Mouse (Mus musculus) midbrain, embryonic 13.5 days (tissue): ENCODE results near the gene Elovl5. TPM values are rescaled to one million over a fixed set of nuclear protein-coding genes. Genes with fewer than 3 reads are reported as not detected.
A peak's percentile ranks its signal among the peaks of the same experiment; 100 is the strongest.

Source experiments
- ATAC-seq: fragments of 200-750 bp; cut with Nextera tagmentation; 2 replicates; pipeline ENCODE4 v1.8.0; 2017; ENCODE audit warnings: mild to moderate bottlenecking, moderate TSS enrichment, moderate library complexity
- H3K27ac ChIP-seq: fragments of 300-500 bp; sonication (generic); 2 replicates; pipeline ENCODE4 v1.5.1; 2015; ENCODE audit warnings: inconsistent platforms, mild to moderate bottlenecking, moderate library complexity
- H3K27me3 ChIP-seq: fragments of 300-500 bp; sonication (generic); 2 replicates; pipeline ENCODE4 v1.6.1; 2015; ENCODE audit warnings: mild to moderate bottlenecking, inconsistent platforms
- H3K36me3 ChIP-seq: fragments of 300-500 bp; sonication (generic); 2 replicates; pipeline ENCODE4 v1.6.1; 2015; ENCODE audit warnings: mild to moderate bottlenecking, inconsistent platforms
- H3K4me1 ChIP-seq: fragments of 300-500 bp; sonication (generic); replicated peaks from 2 replicates; pipeline ENCODE4 v1.6.1; 2015; ENCODE audit warnings: inconsistent platforms
- H3K4me2 ChIP-seq: fragments of 300-500 bp; sonication (generic); replicated peaks from 2 replicates; pipeline ENCODE4 v1.6.1; 2015; ENCODE audit warnings: moderate library complexity, mild to moderate bottlenecking, inconsistent platforms
- H3K4me3 ChIP-seq: fragments of 300-500 bp; sonication (generic); replicated peaks from 2 replicates; pipeline ENCODE4 v1.5.1; 2015; ENCODE audit warnings: mild to moderate bottlenecking, inconsistent platforms
- H3K9ac ChIP-seq: fragments of 300-500 bp; sonication (generic); replicated peaks from 2 replicates; pipeline ENCODE4 v1.6.1; 2015; ENCODE audit warnings: mild to moderate bottlenecking, inconsistent platforms
- H3K9me3 ChIP-seq: fragments of 300-500 bp; sonication (generic); 2 replicates; pipeline ENCODE4 v1.6.1; 2016; ENCODE audit warnings: mild to moderate bottlenecking, inconsistent platforms
- WGBS: fragments of 180-500 bp; shearing (Covaris S2); methylation state at CpG from one replicate; pipeline ENCODE4 v1.1.7; 2015; 5-methylcytosine and 5-hydroxymethylcytosine counted together
- polyA plus RNA-seq: library from polyadenylated mRNA; unstranded; fragments of >200 nt; fragmentation: Nextera tagmentation; extraction: Ambion mirVana; gene quantifications from 2 replicates; pipeline ENCODE4 v1.2.1, GENCODE M21; 2015

Elovl5 gene
- 53.4 and 55.1 TPM in 2 replicates for polyA plus RNA-seq

- no peaks in the 10 kb centered on the region for H3K36me3 ChIP-seq
- peaks cover 38% of the 10 kb centered on the region for H3K4me1 ChIP-seq
- peak within 1 kb of the TSS; percentile 94 for H3K27ac ChIP-seq
- peak; percentile 94 for ATAC-seq
- WGBS, result under 1% methylated on average over 41 of the region's 42 CpGs
- peak within 1 kb of the TSS; percentile 85 for H3K9ac ChIP-seq
- peak within 1 kb of the TSS; percentile 89 for H3K4me2 ChIP-seq
- H3K9me3 ChIP-seq, result no peaks in the 10 kb centered on the region
- no peaks in the 10 kb centered on the region for H3K27me3 ChIP-seq
- H3K4me3 ChIP-seq, result peak within 1 kb of the TSS; percentile 89
These were observed at the start of gene Elovl5 for GRCm38 (mm10) chr9:77917074-77917621. Elovl5 (plus strand) TSS chr9:77917364.

- Histone ChIP-seq H3K4me1 (no peaks in the 10 kb centered on the region), H3K4me3 (no peak overlapping the region), H3K36me3 (no peaks in the 10 kb centered on the region), H3K9me3 (no peaks in the 10 kb centered on the region), H3K27me3 (no peaks in the 10 kb centered on the region), H3K9ac (no peak overlapping the region), H3K27ac (no peak overlapping the region), H3K4me2 (no peak overlapping the region)
- ATAC-seq, result no peak
- WGBS, result 83% methylated on average over 4 of the region's 4 CpGs
These were observed 25.7 kb upstream of the Elovl5 start for GRCm38 (mm10) chr9:77891501-77891900.

GRCm38 (mm10) chr9:77898551-77898950, 18.6 kb upstream of the Elovl5 start:
- H3K4me3 ChIP-seq, result no peak overlapping the region
- WGBS, result 82% methylated on average over 7 of the region's 7 CpGs
- no peaks in the 10 kb centered on the region for H3K9me3 ChIP-seq
- no peaks in the 10 kb centered on the region for H3K36me3 ChIP-seq
- no peaks in the 10 kb centered on the region for H3K4me1 ChIP-seq
- no peak overlapping the region for H3K27ac ChIP-seq
- H3K9ac ChIP-seq, result no peak overlapping the region
- no peak for ATAC-seq
- no peak overlapping the region for H3K4me2 ChIP-seq
- H3K27me3 ChIP-seq, result no peaks in the 10 kb centered on the region

- peaks cover under 1% of the 10 kb centered on the region; the same call in 1 of the 2 replicates for H3K4me1 ChIP-seq
- ATAC-seq, result no peak
- no peaks in the 10 kb centered on the region for H3K27me3 ChIP-seq
- H3K27ac ChIP-seq, result no peak overlapping the region
- H3K4me2 ChIP-seq, result no peak overlapping the region
- no peak overlapping the region for H3K4me3 ChIP-seq
- WGBS, result 90% methylated on average over 2 of the region's 2 CpGs
- H3K9me3 ChIP-seq, result no peaks in the 10 kb centered on the region
- H3K36me3 ChIP-seq, result no peaks in the 10 kb centered on the region
- no peak overlapping the region for H3K9ac ChIP-seq
These were observed 13.0 kb upstream of the Elovl5 start for GRCm38 (mm10) chr9:77904133-77904532.

- peak overlapping the region; percentile 66 for H3K4me2 ChIP-seq
- peak overlapping the region; percentile 93 for H3K27ac ChIP-seq
- no peak; the same call in 1 of the 2 replicates for ATAC-seq
- peak overlapping the region; percentile 69 for H3K4me3 ChIP-seq
- H3K9me3 ChIP-seq, result no peaks in the 10 kb centered on the region
- H3K27me3 ChIP-seq, result no peaks in the 10 kb centered on the region
- WGBS, result 15% methylated on average over 10 of the region's 10 CpGs
- H3K9ac ChIP-seq, result peak overlapping the region; percentile 82
- peaks cover 26% of the 10 kb centered on the region for H3K4me1 ChIP-seq
- H3K36me3 ChIP-seq, result no peaks in the 10 kb centered on the region
These were observed 7.4 kb upstream of the Elovl5 start for GRCm38 (mm10) chr9:77909572-77910269.

GRCm38 (mm10) chr9:77910270-77911240, 6.6 kb upstream of the Elovl5 start:
- Histone ChIP-seq H3K36me3 (no peaks in the 10 kb centered on the region), H3K4me1 (peaks cover 26% of the 10 kb centered on the region), H3K27ac (peak overlapping the region; percentile 93), H3K27me3 (no peaks in the 10 kb centered on the region), H3K4me3 (peak overlapping the region; percentile 69), H3K9me3 (no peaks in the 10 kb centered on the region), H3K9ac (peak overlapping the region; percentile 82), H3K4me2 (peak overlapping the region; percentile 66)
- WGBS, result under 1% methylated on average over 58 of the region's 68 CpGs
- ATAC-seq, result peak; percentile 98

- Histone ChIP-seq H3K27ac (no peak overlapping the region), H3K4me1 (peaks cover 28% of the 10 kb centered on the region), H3K4me3 (peak overlapping the region; percentile 69), H3K9ac (peak overlapping the region; percentile 82; the same call in 1 of the 2 replicates), H3K4me2 (peak overlapping the region; percentile 66), H3K27me3 (no peaks in the 10 kb centered on the region), H3K36me3 (no peaks in the 10 kb centered on the region), H3K9me3 (no peaks in the 10 kb centered on the region)
- WGBS, result 52% methylated on average over 7 of the region's 7 CpGs
- ATAC-seq, result no peak
These were observed 5.5 kb upstream of the Elovl5 start for GRCm38 (mm10) chr9:77911508-77912229.

GRCm38 (mm10) chr9:77912246-77912645, 4.9 kb upstream of the Elovl5 start:
- 87% methylated on average over 6 of the region's 6 CpGs for WGBS
- no peak overlapping the region for H3K4me2 ChIP-seq
- ATAC-seq, result no peak
- no peak overlapping the region for H3K9ac ChIP-seq
- no peak overlapping the region for H3K27ac ChIP-seq
- H3K4me1 ChIP-seq, result peaks cover 31% of the 10 kb centered on the region
- H3K9me3 ChIP-seq, result no peaks in the 10 kb centered on the region
- no peaks in the 10 kb centered on the region for H3K27me3 ChIP-seq
- no peak overlapping the region for H3K4me3 ChIP-seq
- H3K36me3 ChIP-seq, result no peaks in the 10 kb centered on the region

GRCm38 (mm10) chr9:77914616-77915015, 2.5 kb upstream of the Elovl5 start:
- no peaks in the 10 kb centered on the region for H3K36me3 ChIP-seq
- WGBS, result 76% methylated on average over 4 of the region's 4 CpGs
- no peaks in the 10 kb centered on the region for H3K27me3 ChIP-seq

GRCm38 (mm10) chr9:77915791-77916190, 1.4 kb upstream of the Elovl5 start:
- no peaks in the 10 kb centered on the region for H3K9me3 ChIP-seq
- no peak for ATAC-seq
- no peak overlapping the region for H3K9ac ChIP-seq
- no peak overlapping the region for H3K4me3 ChIP-seq
- H3K4me2 ChIP-seq, result no peak overlapping the region
- no peaks in the 10 kb centered on the region for H3K36me3 ChIP-seq
- WGBS, result 51% methylated on average over 4 of the region's 4 CpGs
- H3K4me1 ChIP-seq, result peaks cover 47% of the 10 kb centered on the region
- no peaks in the 10 kb centered on the region for H3K27me3 ChIP-seq
- no peak overlapping the region for H3K27ac ChIP-seq

More at GRCm38 (mm10) chr9:77914616-77915015, 2.5 kb upstream of the Elovl5 start:
- H3K4me2 ChIP-seq, result no peak overlapping the region
- H3K4me1 ChIP-seq, result peaks cover 42% of the 10 kb centered on the region
- no peak for ATAC-seq
- no peak overlapping the region for H3K9ac ChIP-seq
- no peak overlapping the region for H3K27ac ChIP-seq
- H3K4me3 ChIP-seq, result no peak overlapping the region
- no peaks in the 10 kb centered on the region for H3K9me3 ChIP-seq

- Histone ChIP-seq H3K27ac (peak overlapping the region; percentile 94), H3K4me1 (peaks cover 36% of the 10 kb centered on the region), H3K9me3 (no peaks in the 10 kb centered on the region), H3K4me3 (peak overlapping the region; percentile 89), H3K27me3 (no peaks in the 10 kb centered on the region), H3K36me3 (no peaks in the 10 kb centered on the region), H3K9ac (peak overlapping the region; percentile 85), H3K4me2 (peak overlapping the region; percentile 89)
- ATAC-seq, result peak; percentile 74
- WGBS, result under 1% methylated on average over 33 of the region's 45 CpGs
These were observed 513 bp downstream of the Elovl5 start for GRCm38 (mm10) chr9:77917622-77918131.
